Mouse (Mus musculus) brain, embryonic 14.5 days (tissue): Measurements from ENCODE around the gene Sowahb. TPM values are rescaled to one million over a fixed set of nuclear protein-coding genes. Genes with fewer than 3 reads are reported as not detected.

Experiments
- DNase-seq: peaks from one replicate; pipeline ENCODE4 v3.0.0-alpha.2; 2011; ENCODE audit warnings: low read depth
- CTCF ChIP-seq: fragments of 200-500 bp; IDR thresholded peaks from 2 replicates; pipeline ENCODE4 v1.5.1; 2012; ENCODE audit warnings: inconsistent platforms, mild to moderate bottlenecking, moderate library complexity, borderline replicate concordance; ENCODE audit not compliant: insufficient read depth, insufficient read length; ENCODE audit errors: extremely low read depth
- POLR2A ChIP-seq: fragments of 200-500 bp; IDR thresholded peaks from 2 replicates; pipeline ENCODE4 v1.6.1; 2012; ENCODE audit warnings: mild to moderate bottlenecking, inconsistent platforms, borderline replicate concordance; ENCODE audit not compliant: poor library complexity, insufficient read depth, insufficient read length, severe bottlenecking; ENCODE audit errors: extremely low read depth
- polyA plus RNA-seq: library from polyadenylated mRNA; depleted of rRNA; stranded (reverse); fragments of >200 nt; gene quantifications from 2 replicates; pipeline ENCODE4 v1.2.3, GENCODE M21; 2012

Gene Sowahb
- polyA plus RNA-seq, 1 experiment, result 0.07 TPM

- no peak for TF ChIP-seq POLR2A
- TF ChIP-seq CTCF, result no peak
- no peak for DNase-seq
Measured at GRCm38 (mm10) chr5:93042031-93042430, 2.8 kb downstream of the Sowahb start.

GRCm38 (mm10) chr5:93041276-93041675 lies 3.5 kb downstream of the Sowahb start:
- DNase-seq, result no peak
- no peak for TF ChIP-seq CTCF
- no peak for TF ChIP-seq POLR2A

- no peak for DNase-seq
- TF ChIP-seq CTCF (no peak), POLR2A (no peak)
Measured at GRCm38 (mm10) chr5:93040095-93040494, 4.7 kb downstream of the Sowahb start.

- TF ChIP-seq POLR2A (no peak), CTCF (no peak)
- DNase-seq, result no peak
Measured at GRCm38 (mm10) chr5:93036254-93036653, 8.6 kb downstream of the Sowahb start.

- TF ChIP-seq CTCF, result no peak
- no peak for TF ChIP-seq POLR2A
- DNase-seq, result no peak
Measured at GRCm38 (mm10) chr5:93035285-93035684, 9.5 kb downstream of the Sowahb start.

GRCm38 (mm10) chr5:93033087-93033870 lies 11.5 kb downstream of the Sowahb start:
- no peak for DNase-seq
- TF ChIP-seq CTCF, result no peak
- TF ChIP-seq POLR2A, result no peak

- TF ChIP-seq POLR2A (no peak), CTCF (no peak)
- DNase-seq, result no peak
Measured at GRCm38 (mm10) chr5:93032621-93033020, 12.2 kb downstream of the Sowahb start.

- no peak for DNase-seq
- TF ChIP-seq CTCF (no peak), POLR2A (no peak)
Measured at GRCm38 (mm10) chr5:93030869-93031268, 14.0 kb downstream of the Sowahb start.

- TF ChIP-seq CTCF (no peak), POLR2A (no peak)
- no peak for DNase-seq
Measured at GRCm38 (mm10) chr5:93030411-93030810, 14.4 kb downstream of the Sowahb start.

- no peak for TF ChIP-seq CTCF
- no peak for TF ChIP-seq POLR2A
- no peak for DNase-seq
Measured at GRCm38 (mm10) chr5:93027120-93027675, 17.6 kb downstream of the Sowahb start.

- TF ChIP-seq CTCF, result no peak
- no peak for TF ChIP-seq POLR2A
- no peak for DNase-seq
Measured at GRCm38 (mm10) chr5:93026437-93027119, 18.2 kb downstream of the Sowahb start.

- TF ChIP-seq CTCF (no peak), POLR2A (no peak)
Measured at GRCm38 (mm10) chr5:93024754-93025280, 20.0 kb downstream of the Sowahb start.

GRCm38 (mm10) chr5:93022126-93022797 lies 22.6 kb downstream of the Sowahb start:
- TF ChIP-seq POLR2A (no peak), CTCF (no peak)
- no peak for DNase-seq

More at GRCm38 (mm10) chr5:93024754-93025280, 20.0 kb downstream of the Sowahb start:
- DNase-seq, result no peak
